Mouse (Mus musculus): ENCODE data around the gene Rabggta.

Rabggta gene

GRCm38 (mm10) chr14:55733889-55734288, 11.8 kb upstream of the Rabggta start:
- no peak for DNase-seq (ENCODE audit: low spot score in 2 of 2)

GRCm38 (mm10) chr14:55730531-55731032, 8.5 kb upstream of the Rabggta start:
- DNase-seq (ENCODE audit: low spot score in 2 of 2) = no peak

DNA sequence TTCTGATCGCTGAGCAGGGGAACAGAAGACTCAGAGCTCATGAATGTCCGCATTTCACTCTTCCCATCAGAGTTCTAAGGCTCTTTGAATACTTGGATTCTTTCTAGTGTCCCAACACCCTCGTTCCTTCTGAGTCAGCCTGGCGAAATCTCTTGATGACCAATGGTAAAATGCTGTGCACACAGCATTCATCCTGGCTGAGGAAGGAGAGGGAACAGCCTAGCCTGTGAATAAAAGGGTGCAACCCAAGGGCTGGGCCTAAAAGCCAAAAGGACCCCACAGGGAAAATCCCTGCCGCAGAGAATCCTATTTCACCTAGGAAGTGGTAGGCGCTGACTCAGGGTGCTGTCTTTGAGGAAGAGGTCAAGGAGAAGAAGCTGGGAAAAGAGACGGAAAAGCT, 8.1 kb upstream of the Rabggta start:
- DNase-seq (ENCODE audit: low spot score in 2 of 2) = no peak

- no peak for DNase-seq (ENCODE audit: low spot score in 2 of 2)
Observed at GRCm38 (mm10) chr14:55727889-55728685, 6.0 kb upstream of the Rabggta start.

- DNase-seq (ENCODE audit: low spot score in 2 of 2) = no peak
Observed at GRCm38 (mm10) chr14:55726261-55726660, 4.2 kb upstream of the Rabggta start.

GRCm38 (mm10) chr14:55724411-55724871, 2.4 kb upstream of the Rabggta start:
- DNase-seq (ENCODE audit: low spot score in 2 of 2) = no peak

DNA sequence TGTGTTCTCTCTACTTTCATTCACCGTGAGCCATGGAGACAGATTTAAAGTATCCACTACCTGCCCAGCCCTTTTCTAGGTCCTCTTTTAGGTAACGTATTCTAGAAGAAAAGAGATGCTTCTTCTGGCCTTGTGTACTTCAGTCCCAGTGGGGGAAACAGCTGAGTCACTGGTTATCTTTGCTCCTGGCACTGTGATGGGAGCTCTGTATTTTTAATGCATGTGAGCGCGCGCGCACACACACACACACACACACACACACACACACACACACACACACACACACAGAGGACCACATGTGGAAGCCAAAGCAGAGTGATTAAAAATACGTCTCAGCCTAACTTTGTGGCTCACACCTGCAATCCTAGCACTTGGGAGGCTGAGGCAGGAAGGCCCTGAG, 1.4 kb upstream of the Rabggta start:
- no peak for DNase-seq (ENCODE audit: low spot score in 2 of 2)

GRCm38 (mm10) chr14:55722438-55722945, 429 bp upstream of the Rabggta start:
- no peak for DNase-seq (ENCODE audit: low spot score in 2 of 2)

- no peak for DNase-seq (ENCODE audit: low spot score in 2 of 2)
Observed at GRCm38 (mm10) chr14:55721076-55721475, 987 bp downstream of the Rabggta start.

GRCm38 (mm10) chr14:55720666-55721065, 1.4 kb downstream of the Rabggta start:
- no peak for DNase-seq (ENCODE audit: low spot score in 2 of 2)

GRCm38 (mm10) chr14:55719737-55720136, 2.3 kb downstream of the Rabggta start:
- DNase-seq (ENCODE audit: low spot score in 2 of 2) = no peak

DNA sequence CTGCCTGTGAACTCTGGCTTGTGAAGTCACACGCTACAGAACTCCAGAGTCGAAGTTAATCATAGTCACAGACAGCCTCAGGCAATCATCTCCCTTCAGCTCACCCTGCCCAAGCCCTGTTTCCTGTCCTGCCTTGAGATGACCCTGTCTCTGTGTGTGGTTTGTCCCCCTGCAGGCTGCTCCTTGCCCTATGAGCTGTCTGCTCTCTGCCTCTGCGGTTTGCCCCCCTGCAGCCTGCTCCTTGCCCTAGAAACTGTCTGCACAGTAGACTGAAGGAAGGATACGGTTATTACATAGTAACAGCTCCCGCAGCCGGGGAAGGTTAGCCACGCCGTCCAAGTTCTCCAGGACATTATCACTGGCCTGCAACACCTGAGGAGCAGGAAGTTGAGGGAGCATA, 5.2 kb downstream of the Rabggta start:
- no peak for DNase-seq (ENCODE audit: low spot score in 2 of 2)

DNA sequence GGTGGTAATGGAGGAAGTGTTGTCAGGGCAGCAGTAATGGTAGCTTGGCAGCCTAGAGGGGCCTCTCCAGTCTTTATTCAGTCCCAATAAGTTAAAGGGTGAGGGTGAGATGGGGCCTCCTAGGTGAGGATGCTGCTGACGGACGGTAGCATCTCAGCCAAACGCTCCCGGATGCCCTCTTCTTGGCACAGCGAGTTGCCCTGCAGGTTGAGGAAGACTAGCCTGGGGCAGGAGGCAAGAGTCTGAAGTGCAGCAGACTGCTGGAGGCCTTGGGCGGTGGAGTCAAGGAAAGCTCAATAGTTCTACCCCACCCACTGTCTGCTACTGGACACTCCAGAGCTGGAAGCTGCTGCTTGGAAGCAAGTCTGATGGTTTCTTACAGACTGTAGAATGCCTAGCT, 5.8 kb downstream of the Rabggta start:
- DNase-seq (ENCODE audit: low spot score in 2 of 2) = no peak

DNA sequence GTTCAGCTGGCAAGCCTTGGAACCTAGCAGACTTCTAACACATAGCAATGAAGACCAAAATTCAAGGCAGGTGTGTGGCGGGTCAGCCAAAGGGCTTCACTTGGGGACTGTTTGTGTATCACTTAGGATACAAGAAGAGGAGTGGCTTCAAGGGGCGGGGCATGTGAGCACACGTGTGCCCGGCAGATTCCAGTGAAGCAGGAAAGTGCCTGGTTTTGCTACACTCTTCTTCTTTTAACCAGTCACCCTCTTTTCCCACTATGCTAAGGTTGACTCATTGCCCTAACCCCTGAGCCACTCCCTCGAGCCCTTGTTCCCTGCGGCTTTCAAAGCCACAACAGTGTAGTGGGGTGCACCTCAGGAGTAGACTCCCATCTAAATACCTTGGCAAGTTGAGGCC, 7.2 kb downstream of the Rabggta start:
- DNase-seq (ENCODE audit: low spot score in 2 of 2) = no peak

DNA sequence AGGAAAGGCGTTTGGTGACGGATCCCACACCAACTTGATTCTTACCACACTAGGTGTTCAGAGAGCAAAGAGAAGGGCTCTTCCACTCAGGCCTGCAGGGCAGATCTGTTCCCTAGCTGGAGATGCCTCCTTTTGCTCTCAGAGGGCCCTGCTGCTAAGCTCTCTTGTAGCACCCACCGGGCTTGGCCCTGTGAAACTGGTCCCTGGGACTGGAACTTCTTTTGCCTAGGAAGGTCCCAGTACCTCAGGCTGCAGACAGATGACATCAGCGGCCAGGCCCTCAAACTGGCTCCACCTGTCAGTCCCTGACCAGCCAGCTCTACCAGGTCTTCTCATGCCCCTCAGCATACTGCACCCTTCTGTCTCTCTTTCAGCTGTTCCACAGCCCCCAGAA, 8.3 kb downstream of the Rabggta start, which contains the start of gene Tgm1:
Tgm1 (minus strand) TSS at position 198 of the 394 bp plus-strand sequence.
- DNase-seq (ENCODE audit: low spot score in 2 of 2) = no peak

- DNase-seq (ENCODE audit: low spot score in 2 of 2) = no peak
Observed at GRCm38 (mm10) chr14:55713007-55713728, 8.9 kb downstream of the Rabggta start.

DNA sequence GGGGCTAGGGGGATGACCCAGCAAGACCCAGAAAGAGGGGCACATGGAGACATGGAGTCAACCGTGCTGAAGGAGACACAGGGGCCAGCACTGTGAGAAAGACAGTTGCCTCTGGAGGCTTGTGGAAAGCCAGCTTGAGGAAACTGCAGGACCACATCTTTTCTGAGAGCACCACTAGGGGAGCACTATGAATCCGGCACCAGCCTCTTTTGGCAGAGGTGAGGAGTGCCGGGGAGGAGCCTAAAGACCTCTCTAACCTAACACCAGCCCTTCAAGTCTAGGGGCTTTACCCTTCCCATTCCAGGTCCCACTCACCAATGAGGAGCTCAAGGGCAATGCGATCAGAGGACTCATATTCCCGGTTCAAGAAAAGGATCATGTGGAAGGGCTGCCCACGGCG, 10.3 kb downstream of the Rabggta start:
- no peak for DNase-seq (ENCODE audit: low spot score in 2 of 2)

- DNase-seq (ENCODE audit: low spot score in 2 of 2) = no peak
Observed at GRCm38 (mm10) chr14:55709509-55709908, 12.6 kb downstream of the Rabggta start.

DNA sequence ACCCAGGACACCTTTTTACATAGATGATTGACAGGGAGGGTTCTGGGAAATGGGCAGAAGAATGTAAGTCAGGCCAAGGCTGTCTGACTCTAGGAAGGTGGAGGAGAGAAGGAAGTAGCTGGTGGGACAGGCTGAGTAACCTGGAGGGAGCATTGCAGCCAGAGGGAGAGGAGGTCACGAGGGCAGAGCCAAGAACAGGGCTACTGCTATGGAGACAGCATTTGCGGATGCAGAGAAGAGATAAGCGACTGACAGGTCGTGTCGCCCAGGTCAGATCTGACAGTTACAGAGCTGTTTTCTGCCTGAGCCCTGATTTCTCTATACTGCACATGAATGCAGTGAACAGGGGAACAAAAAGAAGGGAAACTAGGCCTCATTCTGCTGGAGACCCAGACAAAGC, 14.7 kb downstream of the Rabggta start:
- no peak for DNase-seq (ENCODE audit: low spot score in 2 of 2)

DNA sequence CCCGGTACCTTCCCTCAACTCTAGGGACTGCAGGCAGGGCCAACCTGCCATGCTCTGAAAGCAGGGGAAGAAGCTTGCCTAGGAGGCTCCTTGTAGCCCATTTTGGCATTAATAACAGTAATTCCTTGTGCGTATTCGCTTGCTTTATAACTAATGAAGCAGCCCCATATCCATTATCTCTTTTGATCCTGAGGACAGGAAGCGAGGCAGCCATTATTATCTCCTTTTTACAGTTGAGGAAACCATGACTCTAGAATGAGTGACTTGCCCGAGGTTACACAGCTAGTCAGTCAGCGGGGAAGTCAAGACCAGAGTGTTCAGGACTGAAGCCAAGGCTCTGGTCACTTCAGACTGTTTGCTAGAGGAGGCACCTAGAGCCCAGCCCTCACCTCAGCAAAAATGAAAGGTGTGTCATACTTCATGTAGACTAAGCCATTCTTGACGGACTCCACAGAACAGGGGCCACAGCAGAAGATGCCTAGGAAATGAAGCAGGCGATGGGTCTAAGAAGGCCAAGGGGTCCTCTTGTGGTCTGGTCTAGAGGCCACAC, 15.9 kb downstream of the Rabggta start:
- no peak for DNase-seq (ENCODE audit: low spot score in 2 of 2)

DNA sequence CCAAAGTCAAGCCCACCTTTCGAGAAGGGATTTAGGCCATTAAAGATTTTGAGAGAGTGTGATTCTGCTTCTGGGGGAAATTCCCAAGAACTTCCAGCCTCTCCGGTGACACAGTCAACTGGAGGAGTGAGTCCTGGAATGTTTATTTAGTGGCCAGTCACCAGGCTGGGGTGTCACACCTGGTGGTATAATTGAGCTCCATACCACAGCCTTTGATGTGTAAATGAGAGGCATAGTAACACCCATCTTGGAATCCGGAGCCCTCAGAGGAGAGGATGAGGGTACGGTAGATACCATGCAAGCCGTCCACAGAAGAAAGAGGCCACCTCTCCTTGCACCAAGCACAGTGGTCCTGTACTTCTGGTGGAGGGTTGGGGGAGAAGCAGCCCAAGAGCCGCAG, 19.3 kb downstream of the Rabggta start:
- DNase-seq (ENCODE audit: low spot score in 2 of 2) = no peak

GRCm38 (mm10) chr14:55701131-55701530, 20.9 kb downstream of the Rabggta start:
- no peak for DNase-seq (ENCODE audit: low spot score in 2 of 2)

All from frontal cortex, postnatal 25 days (tissue).